Mouse (Mus musculus) mesoderm, embryonic 11.5 days (tissue): ENCODE data around the gene Cplx3.
A peak's percentile ranks its signal among the peaks of the same experiment; 100 is the strongest.

Experiments used
- DNase-seq: peaks from one replicate; pipeline ENCODE4 v3.0.0-alpha.2; 2012; ENCODE audit warnings: low read depth, low spot score

The Cplx3 gene

GRCm38 (mm10) chr9:57606139-57606851 is at the start of gene Cplx3:
Cplx3 (minus strand) TSS chr9:57606281.
- DNase-seq = peak; percentile 86

- peak; percentile 95 for DNase-seq
These were observed 49.7 kb upstream of the Cplx3 start for GRCm38 (mm10) chr9:57655749-57656148.

GRCm38 (mm10) chr9:57654966-57655365 is 48.9 kb upstream of the Cplx3 start:
- no peak for DNase-seq

DNA sequence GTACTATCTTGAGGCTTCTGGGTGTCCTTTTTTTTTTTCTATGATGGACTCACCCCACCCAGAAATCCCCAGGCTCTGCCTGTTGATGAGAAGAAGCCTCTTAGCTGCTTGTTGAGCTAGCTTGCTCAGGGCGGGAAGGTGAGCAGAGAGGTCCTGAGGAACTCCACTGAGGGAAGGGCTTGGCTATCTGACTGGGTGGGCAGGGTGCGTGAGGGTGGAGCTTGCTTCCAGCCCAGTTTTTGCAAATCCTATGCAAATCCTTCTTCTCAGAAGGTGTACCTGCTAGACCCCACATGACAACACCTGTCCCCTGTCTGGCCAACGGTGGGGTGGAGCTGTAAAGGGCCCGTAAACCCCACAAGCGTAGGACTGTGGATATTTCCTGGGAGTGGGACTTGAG is 47.2 kb upstream of the Cplx3 start, which contains the start of gene Csk:
Gene Csk, minus strand, starts transcription at position 349 of the 400 bp plus-strand sequence.
- no peak for DNase-seq

DNA sequence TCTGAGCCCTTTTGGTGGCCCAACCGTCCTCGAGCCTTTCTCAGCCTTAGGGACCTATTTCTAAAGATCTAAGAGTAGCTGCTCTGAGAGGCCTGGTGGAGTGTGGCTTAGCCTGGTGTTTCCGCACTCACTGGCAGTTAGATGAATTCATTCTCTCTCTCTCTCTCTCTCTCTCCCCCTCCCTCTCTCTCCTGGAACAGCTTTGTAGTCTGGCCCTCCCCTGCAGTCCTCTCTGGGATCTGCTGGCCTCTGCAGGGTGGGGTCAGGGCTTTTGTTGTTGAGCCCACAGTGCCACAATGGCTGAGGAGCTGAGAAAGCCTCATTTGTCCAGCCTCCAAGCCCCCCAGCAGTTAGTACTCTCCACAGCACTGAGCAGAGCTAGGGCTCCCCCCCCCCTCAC is 46.8 kb upstream of the Cplx3 start:
- no peak for DNase-seq

GRCm38 (mm10) chr9:57652351-57652750 is 46.3 kb upstream of the Cplx3 start:
- DNase-seq = no peak

GRCm38 (mm10) chr9:57650786-57651311 is 44.8 kb upstream of the Cplx3 start:
- no peak for DNase-seq

GRCm38 (mm10) chr9:57650130-57650785 is 44.2 kb upstream of the Cplx3 start:
- DNase-seq = no peak

- no peak for DNase-seq
These were observed 41.4 kb upstream of the Cplx3 start for GRCm38 (mm10) chr9:57647286-57648108.

DNA sequence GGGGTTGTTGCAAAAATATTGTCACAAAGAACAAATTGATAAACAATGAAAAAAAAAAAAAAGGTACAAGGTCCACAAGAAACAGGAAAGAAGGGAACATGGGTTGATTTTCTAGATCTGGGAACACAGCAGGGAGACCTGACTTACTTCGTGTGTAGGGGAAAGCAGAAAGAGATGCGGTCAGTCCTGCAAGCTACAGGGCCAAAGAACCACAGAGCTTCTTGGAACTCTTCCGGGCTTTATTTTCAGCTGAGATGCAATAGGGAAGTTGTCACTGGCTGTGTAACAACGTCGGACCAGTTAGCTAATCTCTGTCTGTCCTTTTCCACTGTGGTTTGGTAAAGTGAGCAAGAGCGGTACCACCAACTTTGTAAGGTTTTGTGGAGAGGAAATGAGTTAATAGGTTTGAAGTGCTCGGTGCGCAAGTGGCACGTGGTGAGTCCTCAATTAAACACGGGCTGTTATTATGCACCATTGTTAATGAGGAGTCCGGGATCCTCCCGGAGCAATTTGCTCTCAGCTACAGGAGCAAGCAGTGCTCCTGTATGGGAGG is 40.5 kb upstream of the Cplx3 start:
- DNase-seq = no peak

DNA sequence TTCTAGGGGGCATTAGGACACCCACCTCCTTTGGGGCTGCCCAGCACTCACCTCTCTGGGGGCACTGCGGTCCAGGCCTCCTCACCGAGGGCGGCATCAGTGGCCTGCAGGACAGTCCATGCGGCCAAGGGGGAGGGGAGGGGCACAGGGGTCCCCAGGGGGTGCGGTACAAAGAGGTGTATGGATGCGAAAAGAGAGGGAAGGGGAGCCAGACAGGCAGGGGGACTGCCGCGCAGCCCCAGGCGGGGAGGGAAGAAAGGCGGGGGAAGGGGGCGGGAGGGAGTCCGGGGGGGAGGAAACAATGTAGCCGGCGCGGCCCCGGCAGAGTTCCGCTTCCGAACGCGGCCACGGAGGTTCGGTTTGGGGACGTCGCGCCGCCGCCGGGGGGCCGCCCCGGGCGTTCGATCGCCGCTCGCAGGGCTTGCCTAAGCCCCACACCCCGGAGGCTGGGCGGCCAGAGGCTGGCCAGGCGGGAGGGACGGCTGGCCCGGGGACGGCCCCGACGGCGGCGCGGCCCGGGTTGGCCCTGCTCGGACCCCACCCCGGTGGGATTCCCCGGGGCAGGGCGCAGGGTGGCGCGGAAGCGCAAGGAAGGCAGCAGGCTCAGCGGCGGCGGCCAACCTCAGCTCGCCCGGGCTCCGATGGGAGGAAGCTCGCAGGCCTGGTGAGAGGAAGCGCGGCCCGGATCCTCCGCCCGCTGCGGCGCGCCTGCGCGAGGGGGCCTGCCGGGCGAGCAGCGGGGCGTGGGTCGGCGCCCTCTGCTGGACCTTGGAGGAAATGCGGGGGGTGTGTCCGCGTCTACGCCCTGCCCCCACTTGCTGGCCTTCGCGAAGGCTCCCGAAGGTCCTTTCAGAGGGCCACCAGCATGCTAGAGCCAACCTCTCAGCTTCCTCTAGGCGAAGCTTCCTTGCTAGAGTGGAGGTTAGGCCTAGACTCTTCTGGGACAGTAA is 39.1 kb upstream of the Cplx3 start:
- peak; percentile 92 for DNase-seq

DNA sequence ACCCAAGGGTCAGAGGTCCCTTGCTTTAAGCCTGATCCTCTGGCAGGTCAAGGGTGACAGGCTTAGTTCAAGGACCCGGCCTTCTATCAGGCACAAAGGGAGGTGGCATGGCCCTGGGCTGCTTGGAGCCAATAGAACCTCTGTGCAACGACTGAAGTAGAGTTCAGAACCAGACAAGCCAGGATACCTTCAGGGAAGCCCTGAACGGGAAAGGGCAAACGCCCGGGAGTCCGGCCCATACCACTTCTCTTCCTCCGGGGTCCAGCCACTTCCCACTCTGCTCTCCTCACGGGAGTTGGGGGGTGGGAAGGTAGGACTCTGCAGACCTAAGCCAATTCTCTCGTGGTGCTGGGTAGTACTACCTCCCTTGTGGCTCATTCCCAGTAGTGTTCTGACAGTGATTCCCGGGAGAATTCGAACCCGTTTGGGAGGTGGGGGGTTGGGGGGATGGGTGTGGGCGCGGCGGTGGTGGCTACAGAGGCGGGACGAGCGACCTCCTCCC is 38.4 kb upstream of the Cplx3 start:
- peak; percentile 39 for DNase-seq

DNA sequence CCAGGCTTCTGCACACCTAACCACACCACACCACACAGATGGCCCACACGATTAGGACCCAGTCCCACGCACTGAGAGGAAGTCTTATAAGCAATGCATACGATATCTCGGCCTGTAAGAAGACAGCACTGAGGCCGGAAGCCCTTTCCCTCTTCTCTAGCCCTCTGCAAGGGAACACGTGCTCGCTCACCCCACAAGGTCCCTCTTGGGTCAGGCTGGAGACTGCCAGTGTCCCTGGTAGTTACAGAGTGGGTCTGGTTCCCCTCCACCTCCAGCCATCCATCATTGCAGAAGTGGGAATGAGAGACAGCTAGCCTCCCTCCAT is 37.7 kb upstream of the Cplx3 start:
- DNase-seq = no peak

DNA sequence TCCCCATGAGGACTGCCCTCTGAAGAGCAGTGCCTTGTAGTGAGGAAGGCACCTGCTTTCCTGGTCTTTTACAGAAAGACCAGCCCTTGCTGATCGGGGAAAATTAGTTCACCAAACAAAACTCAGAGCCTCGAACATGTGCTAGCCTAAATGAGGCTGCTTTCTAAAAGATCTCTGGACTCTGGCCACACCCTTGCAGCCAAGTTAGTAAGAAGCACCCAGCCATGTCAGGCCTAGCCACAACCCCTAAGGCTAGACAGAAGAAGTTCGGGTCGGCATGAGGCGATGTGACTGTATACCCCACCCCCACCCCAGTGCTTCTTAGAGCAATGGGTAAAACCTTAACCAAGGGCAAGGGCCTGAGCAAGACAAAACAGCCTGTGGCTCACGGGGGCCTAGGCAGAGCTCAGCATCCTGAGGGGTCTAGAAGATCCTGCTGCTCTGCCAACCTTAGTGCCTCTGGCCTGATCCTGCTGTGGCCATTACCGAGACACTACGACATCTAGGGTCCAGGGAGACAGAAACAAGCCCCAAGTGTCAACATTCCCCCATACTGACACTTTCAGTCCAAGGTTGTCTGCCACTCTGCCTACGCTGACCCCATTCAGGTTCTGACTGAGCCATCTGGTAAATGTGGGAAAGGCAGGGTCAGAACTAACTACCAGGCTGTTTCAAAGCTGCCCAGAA is 37.2 kb upstream of the Cplx3 start:
- no peak for DNase-seq

GRCm38 (mm10) chr9:57641775-57642550 is 35.9 kb upstream of the Cplx3 start:
- no peak for DNase-seq

- no peak for DNase-seq
These were observed 34.9 kb upstream of the Cplx3 start for GRCm38 (mm10) chr9:57641022-57641421.

GRCm38 (mm10) chr9:57640384-57640783 is 34.3 kb upstream of the Cplx3 start:
- no peak for DNase-seq

DNA sequence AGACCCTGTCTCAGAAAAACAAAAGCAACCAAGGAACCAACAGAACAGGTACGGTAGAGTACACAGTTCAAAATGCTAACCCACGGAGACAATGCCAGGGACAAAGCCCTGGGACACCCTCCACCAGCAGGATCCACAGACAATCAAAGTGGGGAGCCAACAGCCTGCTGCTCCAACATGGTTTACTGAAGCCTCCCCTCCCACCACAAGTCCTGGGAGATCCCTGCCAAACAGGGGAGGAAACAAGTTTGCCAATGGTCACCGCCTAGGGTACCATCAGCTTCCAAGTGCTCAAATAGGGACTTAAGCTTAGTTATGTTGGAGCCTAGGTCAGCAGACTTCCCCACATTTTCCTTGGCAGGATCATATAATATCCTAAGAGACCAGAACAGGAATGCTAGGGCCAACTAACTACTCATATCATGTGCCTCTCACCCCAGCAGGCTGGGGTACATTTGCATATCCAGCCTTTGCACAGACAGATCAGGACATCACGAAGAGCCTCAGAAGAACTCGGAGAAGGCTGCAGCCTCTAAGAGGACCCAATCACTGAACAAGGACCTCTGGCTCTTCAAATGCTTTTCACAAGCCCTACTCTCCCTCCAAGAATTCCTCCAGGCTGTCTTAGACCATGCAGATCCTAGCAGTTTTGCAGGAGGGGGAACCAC is 33.7 kb upstream of the Cplx3 start:
- no peak for DNase-seq
